Mouse (Mus musculus): Measurements from ENCODE around the gene Ptgfrn. TPM values are rescaled to one million over a fixed set of nuclear protein-coding genes. Genes with fewer than 3 reads are reported as not detected.

The Ptgfrn gene
- total RNA-seq, 2 experiments from 2014 or later, result 36.9 to 41.2 TPM

Other genes starting within 250 kb of the Ptgfrn start
- 10 to 100 TPM in 1 of 2 experiments, 1 to 10 TPM in 1; 9.3 to 11.6 TPM for gene Trim45, start 188.1 kb downstream of the Ptgfrn start, total RNA-seq (2021)
- 1 to 10 TPM; 1.4 TPM for gene Ttf2, start 140.6 kb downstream of the Ptgfrn start, total RNA-seq (2021)
- under 1 TPM; 0.27 to 0.86 TPM for gene Cd101, start 80.7 kb downstream of the Ptgfrn start, total RNA-seq (2021)
- gene Cd2, start 177.7 kb upstream of the Ptgfrn start, total RNA-seq (2021), result not detected